Mouse (Mus musculus) MEL (cell line): ENCODE results near the gene Rad51b. TPM values are rescaled to one million over a fixed set of nuclear protein-coding genes. Genes with fewer than 3 reads are reported as not detected.

Experiments used
- DNase-seq: peaks from one replicate; pipeline ENCODE4 v3.0.0; 2011; ENCODE audit warnings: low read depth, low spot score
- H3K27ac ChIP-seq: 2 replicates; pipeline ENCODE4 v1.5.1; 2012; ENCODE audit warnings: low read depth, mild to moderate bottlenecking, control low read depth, low read length, moderate library complexity; ENCODE audit not compliant: control insufficient read depth
- H3K27me3 ChIP-seq, 2 experiments: fragments of 150-350 bp in 1 of 2; sonication (generic) in 1 of 2; 2 replicates each; pipeline ENCODE4 v1.6.1; 2012; ENCODE audit warnings: low read length in 2 of 2, mild to moderate bottlenecking in 2 of 2, improper control_type of control experiment in 1 of 2, moderate library complexity in 1 of 2; ENCODE audit not compliant: insufficient read depth in 2 of 2, control insufficient read depth in 1 of 2
- H3K36me3 ChIP-seq, 2 experiments: 2 replicates each; pipeline ENCODE4 v1.6.1; 2012 to 2014; ENCODE audit warnings: low read length in 2 of 2, improper control_type of control experiment in 1 of 2, inconsistent platforms in 1 of 2, mild to moderate bottlenecking in 1 of 2; ENCODE audit not compliant: insufficient read depth in 2 of 2, control insufficient read depth in 1 of 2
- H3K4me1 ChIP-seq, 2 experiments: fragments of 150-350 bp in 1 of 2; sonication (generic) in 1 of 2; 2 replicates each; pipeline ENCODE4 v1.6.1; 2012; ENCODE audit warnings: low read length in 2 of 2, improper control_type of control experiment in 1 of 2, mild to moderate bottlenecking in 1 of 2; ENCODE audit not compliant: insufficient read depth in 2 of 2, control insufficient read depth in 1 of 2
- H3K4me3 ChIP-seq, 2 experiments: fragments of 150-350 bp in 1 of 2; sonication (generic) in 1 of 2; 2 replicates each; pipeline ENCODE4 v1.5.1; 2012; ENCODE audit warnings: low read depth in 2 of 2, low read length in 2 of 2, mild to moderate bottlenecking in 2 of 2, moderate library complexity in 2 of 2, control low read depth in 1 of 2, improper control_type of control experiment in 1 of 2; ENCODE audit not compliant: control insufficient read depth in 1 of 2, insufficient read depth in 1 of 2
- H3K79me2 ChIP-seq: 2 replicates; pipeline ENCODE4 v1.6.1; 2012; ENCODE audit warnings: mild to moderate bottlenecking, low read length, moderate library complexity; ENCODE audit not compliant: control insufficient read depth, poor library complexity, insufficient read depth
- H3K9ac ChIP-seq: 2 replicates; pipeline ENCODE4 v1.6.1; 2012; ENCODE audit warnings: low read depth, mild to moderate bottlenecking, control low read depth, low read length, moderate library complexity; ENCODE audit not compliant: control insufficient read depth, poor library complexity, severe bottlenecking
- H3K9me3 ChIP-seq: fragments of 150-350 bp; sonication (generic); replicated peaks from 2 replicates; pipeline ENCODE4 v1.6.1; 2012; ENCODE audit warnings: mild to moderate bottlenecking, low read length, improper control_type of control experiment, moderate library complexity; ENCODE audit not compliant: insufficient read depth
- CTCF ChIP-seq, 3 experiments: IDR thresholded peaks in 2 of 3; conservative IDR thresholded peaks in 1 of 3; 2 replicates each; pipeline ENCODE4 v1.5.1; 2011 to 2012; ENCODE audit warnings: low read length in 3 of 3, low read depth in 2 of 3, mild to moderate bottlenecking in 2 of 3, improper control_type of control experiment in 1 of 3, inconsistent platforms in 1 of 3, mixed read lengths in 1 of 3, moderate library complexity in 1 of 3; ENCODE audit not compliant: control insufficient read depth in 1 of 3, insufficient read depth in 1 of 3, poor library complexity in 1 of 3, severe bottlenecking in 1 of 3
- ELF1 ChIP-seq: IDR thresholded peaks from 2 replicates; pipeline ENCODE4 v1.6.1; 2014; ENCODE audit warnings: low read depth, mild to moderate bottlenecking, inconsistent platforms, low read length, improper control_type of control experiment, moderate library complexity
- EP300 ChIP-seq, 2 experiments: IDR thresholded peaks; 2 replicates each; pipeline ENCODE4 v1.6.1; 2011; ENCODE audit warnings: improper control_type of control experiment in 2 of 2, low read length in 2 of 2, low read depth in 1 of 2, mild to moderate bottlenecking in 1 of 2
- ETS1 ChIP-seq: IDR thresholded peaks from 2 replicates; pipeline ENCODE4 v1.6.1; 2012; ENCODE audit warnings: low read depth, mild to moderate bottlenecking, inconsistent platforms, low read length, improper control_type of control experiment, moderate library complexity
- MXI1 ChIP-seq: IDR thresholded peaks from 2 replicates; pipeline ENCODE4 v1.6.1; 2011; ENCODE audit warnings: mild to moderate bottlenecking, low read depth, low read length, improper control_type of control experiment
- RAD21 ChIP-seq: IDR thresholded peaks from 2 replicates; pipeline ENCODE4 v1.6.1; 2011; ENCODE audit warnings: mild to moderate bottlenecking, low read depth, low read length, improper control_type of control experiment
- SIN3A ChIP-seq: IDR thresholded peaks from 2 replicates; pipeline ENCODE4 v1.6.1; 2012; ENCODE audit warnings: low read length, improper control_type of control experiment, inconsistent platforms
- TCF12 ChIP-seq: IDR thresholded peaks from 2 replicates; pipeline ENCODE4 v1.6.1; 2014; ENCODE audit warnings: low read depth, mild to moderate bottlenecking, inconsistent platforms, low read length, improper control_type of control experiment, moderate library complexity
- UBTF ChIP-seq: IDR thresholded peaks from 2 replicates; pipeline ENCODE4 v1.6.1; 2012; ENCODE audit warnings: low read depth, mild to moderate bottlenecking, inconsistent platforms, low read length, improper control_type of control experiment, moderate library complexity, borderline replicate concordance; ENCODE audit not compliant: insufficient read depth
- ZNF384 ChIP-seq: IDR thresholded peaks from 2 replicates; pipeline ENCODE4 v1.6.1; 2012; ENCODE audit warnings: low read depth, mild to moderate bottlenecking, inconsistent platforms, low read length, improper control_type of control experiment
- polyA plus RNA-seq, 2 experiments: library from polyadenylated mRNA; stranded (reverse) in 1 of 2; unstranded in 1 of 2; fragments of >175 nt in 1 of 2; fragments of >200 nt in 1 of 2; gene quantifications; 2 replicates each; pipeline versions ENCODE4 v1.2.1 to v1.2.4; 2012; ENCODE audit warnings: low replicate concordance in 2 of 2, low read depth in 1 of 2; ENCODE audit not compliant: insufficient read length in 2 of 2, insufficient read depth in 1 of 2, missing spikeins in 1 of 2
- total RNA-seq: library from RNA; depleted of rRNA; stranded (reverse); fragments of 300-350 nt; gene quantifications from 2 replicates; pipeline ENCODE4 v1.2.3, GENCODE M21; 2012

Gene Rad51b
- total and polyA plus RNA-seq, 3 experiments, result 3.6 to 5.7 TPM; not detected in 1

GRCm38 (mm10) chr12:79793382-79793781 is 496.3 kb downstream of the Rad51b start:
- H3K36me3 ChIP-seq, result no peaks in the 10 kb centered on the region
- TF ChIP-seq RAD21 (no peak), CTCF (IDR thresholded peaks at IDR 0.05 in 2 of 3, conservative IDR thresholded peaks at IDR 0.05 in 1 of 3; ENCODE audit: control insufficient read depth in 1 of 3, insufficient read depth in 1 of 3, low read depth in 2 of 3, low read length in 3 of 3, poor library complexity in 1 of 3, severe bottlenecking in 1 of 3) (no peak), MXI1 (no peak), ETS1 (no peak), UBTF (no peak), ELF1 (no peak)
- TF ChIP-seq, all 39 proteins: peak for 0
- no peaks in the 10 kb centered on the region for H3K79me2 ChIP-seq
- no peak overlapping the region for H3K4me3 ChIP-seq
- H3K9me3 ChIP-seq, result no peaks in the 10 kb centered on the region
- DNase-seq, result no peak
- H3K4me1 ChIP-seq, result no peaks in the 10 kb centered on the region
- no peak overlapping the region for H3K27ac ChIP-seq
- no peaks in the 10 kb centered on the region for H3K27me3 ChIP-seq
- no peak overlapping the region for H3K9ac ChIP-seq

GRCm38 (mm10) chr12:79794802-79795201 is 497.7 kb downstream of the Rad51b start:
- no peak for TF ChIP-seq EP300 (IDR thresholded peaks at IDR 0.05; ENCODE audit: low read depth in 1 of 2, low read length in 2 of 2)
- TF ChIP-seq, all 39 proteins: peak for 0
- DNase-seq, result no peak
- no peaks in the 10 kb centered on the region for H3K27me3 ChIP-seq

GRCm38 (mm10) chr12:79796260-79796659 is 499.2 kb downstream of the Rad51b start:
- no peak for DNase-seq
- no peaks in the 10 kb centered on the region for H3K9me3 ChIP-seq
- H3K27ac ChIP-seq, result no peak overlapping the region
- H3K9ac ChIP-seq, result no peak overlapping the region
- H3K36me3 ChIP-seq, result no peaks in the 10 kb centered on the region
- no peak for TF ChIP-seq UBTF
- TF ChIP-seq TCF12, result no peak
- no peak for TF ChIP-seq ZNF384
- no peak for TF ChIP-seq SIN3A
- no peak overlapping the region for H3K4me3 ChIP-seq
- no peaks in the 10 kb centered on the region for H3K4me1 ChIP-seq
- no peaks in the 10 kb centered on the region for H3K27me3 ChIP-seq
- no peaks in the 10 kb centered on the region for H3K79me2 ChIP-seq

More at GRCm38 (mm10) chr12:79794802-79795201, 497.7 kb downstream of the Rad51b start:
- H3K4me3 ChIP-seq, result no peak overlapping the region
- H3K36me3 ChIP-seq, result no peaks in the 10 kb centered on the region
- H3K4me1 ChIP-seq, result no peaks in the 10 kb centered on the region
- no peaks in the 10 kb centered on the region for H3K9me3 ChIP-seq
- H3K9ac ChIP-seq, result no peak overlapping the region
- H3K79me2 ChIP-seq, result no peaks in the 10 kb centered on the region
- no peak overlapping the region for H3K27ac ChIP-seq
